Mouse (Mus musculus) G1E-ER4 (cell line): Measurements from ENCODE around the gene Ldhd. TPM values are rescaled to one million over a fixed set of nuclear protein-coding genes. Genes with fewer than 3 reads are reported as not detected.

Experiments used
- GATA1 ChIP-seq: IDR thresholded peaks from one replicate; pipeline ENCODE4 v1.8.0; 2012; ENCODE audit warnings: low read length, inconsistent platforms
- polyA plus RNA-seq: library from polyadenylated mRNA; stranded (reverse); fragments of >175 nt; gene quantifications from 2 replicates; pipeline ENCODE4 v1.2.3, GENCODE M21; 2012

Ldhd gene
- polyA plus RNA-seq, 1 experiment: not detected

DNA sequence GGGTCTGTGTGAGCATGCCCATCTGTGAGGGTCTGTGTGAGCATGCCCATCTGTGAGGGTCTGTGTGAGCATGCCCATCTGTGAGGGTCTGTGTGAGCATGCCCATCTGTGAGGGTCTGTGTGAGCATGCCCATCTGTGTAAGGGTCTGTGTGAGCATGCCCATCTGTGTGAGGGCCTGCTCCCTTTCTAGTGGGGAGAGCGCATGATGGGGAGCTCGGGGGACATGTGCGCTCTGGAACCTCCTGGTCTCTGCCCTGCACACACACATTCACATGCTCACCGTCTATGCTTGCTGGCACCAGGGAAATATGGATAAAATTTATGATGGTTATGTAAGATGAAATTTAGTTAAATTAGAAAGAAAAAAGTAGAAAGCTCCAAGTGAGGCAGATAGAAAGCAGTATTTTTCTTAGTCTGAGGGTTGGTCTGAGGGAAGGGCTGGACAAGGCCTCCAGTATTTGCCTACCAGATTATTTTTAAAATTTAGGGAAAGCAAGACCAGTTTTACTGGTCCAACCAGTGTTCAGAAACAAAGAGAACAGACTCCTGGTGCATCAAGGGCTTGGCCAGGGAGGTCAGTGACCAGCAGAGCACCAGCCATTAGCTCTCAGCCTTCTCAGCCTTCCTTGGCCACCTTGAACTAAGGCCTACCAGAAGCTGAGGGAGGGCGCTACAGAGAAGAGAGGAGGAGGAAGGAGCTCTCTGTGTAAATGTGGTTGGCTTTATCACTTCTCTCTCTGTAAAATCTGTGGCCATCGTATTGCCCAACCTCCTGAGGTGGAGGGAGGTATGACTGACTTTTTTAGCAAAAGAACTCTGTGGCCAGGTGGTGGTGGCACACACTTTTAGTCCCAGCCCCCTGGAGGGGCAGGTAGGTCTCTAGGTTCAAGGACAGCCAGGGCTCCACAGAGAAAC is 15.1 kb downstream of the Ldhd start:
- TF ChIP-seq GATA1: no peak

DNA sequence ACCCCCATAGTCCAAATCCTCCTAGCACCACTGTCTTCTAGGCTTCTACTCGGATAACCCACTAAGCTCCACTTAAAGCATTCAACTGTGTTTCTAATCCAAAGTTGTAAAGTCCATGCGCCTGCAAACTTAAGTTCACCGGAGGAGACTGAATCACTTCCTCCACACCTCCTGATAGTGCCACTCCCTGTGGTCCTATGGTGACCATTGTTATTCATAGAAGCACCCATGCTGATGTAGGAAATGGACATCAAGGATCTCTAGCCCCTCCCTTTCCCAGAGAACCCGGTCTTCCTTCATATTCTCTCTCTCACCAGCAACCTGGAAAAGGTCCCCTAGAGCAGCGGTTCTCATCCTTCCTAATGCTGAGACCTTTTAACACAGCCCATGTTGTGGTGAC is 17.0 kb downstream of the Ldhd start:
- TF ChIP-seq GATA1: no peak

DNA sequence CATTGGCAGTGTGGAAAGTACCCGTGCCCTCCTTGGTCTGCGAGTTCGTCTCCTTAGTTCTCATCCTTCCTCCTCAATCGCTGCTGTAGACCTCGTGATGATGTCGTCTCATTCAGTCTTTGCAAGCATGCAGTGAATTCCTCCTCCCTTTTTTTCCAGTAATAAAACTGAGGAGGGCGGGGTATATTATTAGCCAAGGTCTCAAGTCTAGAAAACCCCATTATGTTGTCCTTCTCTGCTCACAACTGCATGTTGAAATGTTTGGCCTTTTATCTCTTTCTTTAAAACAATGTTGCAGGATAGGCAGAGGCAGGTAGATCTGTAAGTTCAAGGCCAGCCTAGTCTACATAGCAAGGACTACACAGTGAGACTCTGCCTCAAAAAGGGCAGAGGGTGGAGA is 22.8 kb downstream of the Ldhd start:
- TF ChIP-seq GATA1: no peak

DNA sequence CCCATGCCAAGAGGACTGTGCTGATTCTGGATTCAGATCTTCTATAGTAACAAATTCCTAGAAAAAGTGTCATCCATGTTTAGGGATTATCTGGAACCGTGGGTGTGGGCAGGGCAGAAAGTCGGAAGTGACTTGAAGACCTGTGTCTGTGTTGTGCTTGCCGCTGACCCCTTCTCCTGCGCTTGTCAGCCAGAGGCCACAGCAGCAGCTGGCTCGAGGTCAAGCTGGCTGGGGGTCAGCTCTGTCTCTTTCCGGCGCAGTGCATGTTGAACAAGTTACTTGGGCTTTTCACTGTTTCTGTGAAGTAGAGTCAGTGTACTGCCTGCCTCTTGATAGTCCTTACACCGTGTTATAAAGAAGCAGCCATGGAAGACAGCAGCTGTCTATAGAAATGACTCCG is 23.2 kb downstream of the Ldhd start:
- TF ChIP-seq GATA1: no peak

DNA sequence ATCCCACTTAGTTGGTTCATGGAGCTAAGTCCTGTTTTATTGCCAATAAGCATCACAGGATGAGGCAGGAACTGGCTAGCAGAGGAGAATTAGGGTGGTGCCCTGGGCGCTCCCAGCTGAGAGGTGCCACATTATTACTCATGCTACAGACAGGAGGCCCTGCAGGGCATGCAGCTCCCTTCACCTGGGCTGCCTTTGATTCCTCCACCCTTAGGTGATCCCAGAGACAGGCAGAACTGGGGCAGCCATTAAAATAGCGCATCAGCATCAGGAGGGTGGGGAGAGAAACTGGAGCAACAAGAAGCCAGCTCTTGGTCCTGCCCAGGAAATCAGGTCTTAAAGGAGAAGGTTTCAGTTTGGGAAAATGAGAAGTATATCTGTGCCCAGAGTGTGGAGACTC is 25.2 kb downstream of the Ldhd start:
- no peak for TF ChIP-seq GATA1

DNA sequence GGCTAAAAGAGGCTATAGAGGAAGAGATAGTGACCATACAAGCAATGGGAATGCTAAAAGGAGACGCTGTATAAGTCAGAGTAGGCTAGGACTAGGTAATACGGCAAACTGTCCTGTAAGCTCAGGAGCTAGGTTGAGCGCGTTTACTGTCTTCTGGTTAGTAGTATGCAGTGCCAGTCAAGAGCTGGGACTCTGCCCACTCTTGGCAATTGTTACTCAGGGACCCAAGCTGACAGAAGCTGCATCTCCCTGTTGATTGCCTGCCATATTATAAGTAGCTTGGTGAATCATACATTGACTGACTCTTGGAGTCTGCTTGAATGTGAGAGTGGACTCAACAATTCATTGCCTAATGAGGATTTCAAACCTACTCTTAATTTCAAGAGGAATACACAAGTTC is 28.1 kb downstream of the Ldhd start:
- no peak for TF ChIP-seq GATA1

DNA sequence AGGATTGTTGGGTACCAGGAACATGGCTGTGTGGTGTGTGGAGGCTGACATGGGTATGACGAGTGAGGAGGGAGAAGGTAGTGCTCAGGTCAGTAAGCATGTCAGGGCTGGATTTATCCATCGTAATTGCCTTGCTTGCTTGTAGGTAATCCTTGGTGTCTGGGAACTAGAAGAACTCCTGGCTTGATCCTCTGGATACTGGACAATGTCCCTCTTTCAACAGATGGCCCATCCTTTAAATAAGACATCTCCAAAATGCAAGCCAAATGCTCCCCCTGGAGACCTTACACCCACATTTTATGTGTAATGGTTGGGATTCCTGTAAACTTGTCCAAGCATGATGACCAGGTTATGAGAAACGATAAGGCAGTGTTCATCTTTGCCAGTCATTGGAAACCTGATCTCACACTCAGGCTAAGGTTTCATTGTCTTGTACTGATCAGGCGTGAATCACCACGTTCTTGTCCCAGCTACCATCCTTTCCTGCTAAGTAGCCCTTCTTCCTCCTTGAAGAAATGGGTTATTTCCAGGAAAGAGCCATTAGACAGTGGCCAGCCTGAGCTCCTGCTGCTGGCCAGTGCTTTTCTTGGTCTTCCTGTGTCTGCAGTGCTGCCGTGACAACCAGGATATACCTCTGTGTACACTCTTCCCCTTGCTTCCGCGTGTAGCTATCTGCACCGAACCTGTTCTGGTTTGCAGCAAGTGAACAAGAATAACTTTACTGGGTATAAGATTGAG is 30.3 kb downstream of the Ldhd start:
- TF ChIP-seq GATA1: peak; percentile 13

DNA sequence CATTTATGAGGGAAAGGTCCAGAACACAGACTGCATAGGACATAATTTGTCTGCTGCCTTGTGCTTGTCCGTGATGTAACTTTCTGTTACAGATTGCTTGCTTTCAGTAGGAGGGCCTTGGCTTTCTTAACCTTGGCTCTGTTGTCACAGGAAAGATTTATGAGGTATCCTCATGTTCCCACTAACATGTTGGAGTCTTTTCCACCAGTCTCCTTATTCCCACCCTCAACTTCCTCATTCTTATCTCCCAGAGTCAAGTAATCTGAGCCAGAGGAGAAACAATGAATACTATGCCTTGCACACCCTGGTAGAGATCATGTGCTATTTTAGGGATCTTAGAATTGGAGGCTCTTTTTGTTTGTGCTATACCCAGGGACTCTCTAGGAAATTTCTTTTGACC is 32.9 kb downstream of the Ldhd start:
- TF ChIP-seq GATA1: no peak

DNA sequence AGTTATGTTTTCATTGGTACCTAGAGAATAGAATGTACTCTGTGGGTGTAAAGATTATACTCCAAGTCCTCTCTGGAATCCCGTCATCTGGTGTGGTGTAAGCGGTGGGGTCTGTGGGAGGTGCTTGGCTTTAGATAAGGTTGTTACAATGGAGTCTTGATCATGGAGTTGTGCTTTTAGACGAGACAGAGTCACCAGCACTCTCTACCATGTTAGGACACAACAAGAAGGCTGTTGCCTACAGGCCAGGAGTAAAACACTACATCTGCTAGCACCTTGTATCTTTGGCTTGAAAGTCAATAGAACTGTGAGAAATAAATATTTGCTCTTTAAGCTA is 33.7 kb downstream of the Ldhd start:
- TF ChIP-seq GATA1: no peak

DNA sequence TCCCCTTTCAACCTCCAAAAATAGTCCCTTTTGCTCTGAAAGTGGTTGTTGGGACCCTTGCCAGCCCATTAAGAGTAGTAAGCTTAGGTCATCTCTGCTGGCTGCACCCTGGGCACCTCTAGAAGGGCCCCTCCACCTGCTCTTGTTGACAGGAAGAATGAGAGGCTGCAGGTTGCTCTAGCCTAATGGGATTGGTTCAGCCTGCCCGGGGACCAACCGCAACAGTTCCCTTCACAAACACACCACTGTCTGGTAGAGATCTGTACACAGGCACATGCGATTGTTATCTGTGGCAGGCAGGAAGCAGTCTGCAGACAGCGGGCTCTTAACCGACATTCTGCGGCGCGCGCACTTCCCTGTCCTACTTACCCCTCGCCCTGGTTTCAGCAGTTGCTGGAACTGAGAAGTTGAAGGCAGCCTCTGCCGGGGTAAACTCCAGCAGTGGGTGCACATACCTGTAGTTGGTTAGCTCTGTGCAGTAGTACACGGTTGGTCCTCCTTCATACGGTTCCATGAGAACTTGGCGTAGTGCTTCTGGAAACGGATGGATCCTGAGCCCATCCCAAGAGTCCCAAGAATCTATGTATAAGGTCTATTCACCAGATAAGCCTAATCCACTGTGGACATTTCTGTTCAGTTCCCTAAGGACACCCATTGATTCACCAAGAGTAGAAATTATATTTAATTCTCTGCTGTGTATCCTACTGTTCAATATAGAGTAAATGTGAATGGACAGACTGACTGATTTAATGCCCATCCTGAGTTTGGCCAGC is 34.3 kb downstream of the Ldhd start:
- TF ChIP-seq GATA1: peak; percentile 79

DNA sequence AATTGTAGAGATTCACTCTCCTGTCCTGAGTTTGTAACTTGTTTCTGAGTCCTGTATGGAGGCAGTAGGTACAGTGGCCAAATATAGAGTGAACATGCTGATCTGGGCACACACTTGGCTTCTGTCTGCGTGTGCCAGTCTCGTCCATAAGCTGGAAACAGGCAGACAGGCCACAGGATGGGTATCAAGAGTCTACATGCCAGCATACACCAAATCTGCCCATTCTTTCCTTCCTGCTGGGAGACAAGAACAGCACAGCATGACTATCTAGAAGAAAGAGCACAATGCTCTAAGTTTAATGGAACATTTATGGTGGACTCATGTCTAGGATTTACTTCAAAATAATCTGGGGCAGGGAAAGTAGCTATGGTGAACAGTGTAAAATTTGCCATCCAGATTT is 35.2 kb downstream of the Ldhd start:
- TF ChIP-seq GATA1: no peak

DNA sequence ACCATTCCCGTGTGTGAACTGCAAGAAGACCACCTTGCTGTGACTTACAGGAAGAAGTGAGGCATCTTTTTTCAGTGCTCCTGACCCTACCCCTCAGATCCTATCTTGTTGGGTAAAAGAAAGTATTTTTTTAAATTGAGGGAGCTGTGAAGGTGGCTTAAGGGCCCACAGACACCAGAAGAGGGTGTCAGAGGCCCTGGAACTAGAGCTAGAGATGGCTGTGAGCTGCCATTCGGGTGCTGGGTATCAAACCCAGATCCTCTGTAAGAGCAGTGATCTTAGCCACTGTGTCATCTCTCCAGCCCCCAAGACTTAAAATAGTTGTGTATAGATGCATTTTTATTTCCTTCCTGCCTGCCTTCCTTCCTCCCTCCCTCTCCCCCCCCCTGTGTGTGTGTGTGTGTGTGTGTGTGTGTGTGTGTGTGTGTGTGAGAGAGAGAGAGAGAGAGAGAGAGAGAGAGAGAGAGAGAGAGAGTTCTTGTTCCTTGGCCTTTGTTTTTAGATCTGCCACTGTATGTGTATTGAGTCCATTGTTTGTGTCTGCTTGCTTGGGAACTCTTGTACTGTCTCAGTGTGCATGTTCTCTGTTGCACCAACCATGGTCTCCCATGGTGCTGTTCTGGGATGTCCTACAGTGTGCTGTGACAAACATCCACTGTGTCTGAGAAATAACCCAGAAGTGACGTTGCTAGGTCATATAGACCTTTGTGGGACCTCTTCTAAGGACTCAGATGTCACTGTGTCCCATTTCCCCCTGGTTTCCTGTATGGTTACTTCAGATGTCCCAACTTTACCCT is 35.9 kb downstream of the Ldhd start:
- no peak for TF ChIP-seq GATA1

DNA sequence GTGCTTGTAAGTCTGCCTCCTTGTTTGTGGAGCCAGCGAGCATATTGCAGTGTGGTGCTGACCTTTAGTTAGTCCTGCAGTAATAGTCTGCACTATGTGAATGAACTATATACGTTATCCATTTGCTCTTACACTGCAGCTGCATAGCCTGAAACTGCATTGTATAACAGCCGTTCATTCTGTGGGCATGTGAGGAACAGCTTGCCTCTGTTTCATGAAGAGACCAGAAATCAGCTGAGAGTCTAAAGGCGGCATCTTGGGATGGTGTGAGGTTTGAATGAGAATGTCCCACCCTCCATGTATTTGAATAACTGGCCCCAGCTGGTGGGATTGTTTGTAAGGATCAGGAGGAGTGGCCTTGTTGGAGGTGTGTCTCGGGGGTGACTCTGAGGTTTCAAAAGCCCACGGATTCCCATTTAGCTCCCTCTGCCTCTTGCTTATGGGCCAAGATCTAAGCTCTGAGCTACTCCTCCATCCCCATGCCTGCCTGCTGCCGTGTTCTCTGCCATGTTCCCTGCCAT is 37.7 kb downstream of the Ldhd start:
- TF ChIP-seq GATA1: no peak

DNA sequence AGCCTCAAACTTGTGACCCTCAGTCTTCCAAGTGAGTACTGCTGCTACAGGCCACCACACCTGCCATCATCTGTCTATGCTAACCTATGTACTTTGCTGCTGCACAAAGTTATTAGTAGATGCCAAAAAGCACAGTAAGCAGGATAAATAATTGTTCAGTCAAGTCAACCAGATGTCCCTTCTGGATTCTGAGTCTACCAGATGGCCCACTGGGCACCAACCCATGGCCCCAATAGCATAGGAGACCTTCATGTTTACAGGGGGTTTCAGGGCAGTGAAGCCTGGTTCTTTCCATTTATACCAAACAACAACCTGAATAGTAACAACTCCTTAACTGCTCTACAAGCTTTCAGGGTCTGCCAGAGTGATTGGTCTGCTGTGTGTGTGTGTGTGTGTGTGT is 39.0 kb downstream of the Ldhd start:
- TF ChIP-seq GATA1: no peak

DNA sequence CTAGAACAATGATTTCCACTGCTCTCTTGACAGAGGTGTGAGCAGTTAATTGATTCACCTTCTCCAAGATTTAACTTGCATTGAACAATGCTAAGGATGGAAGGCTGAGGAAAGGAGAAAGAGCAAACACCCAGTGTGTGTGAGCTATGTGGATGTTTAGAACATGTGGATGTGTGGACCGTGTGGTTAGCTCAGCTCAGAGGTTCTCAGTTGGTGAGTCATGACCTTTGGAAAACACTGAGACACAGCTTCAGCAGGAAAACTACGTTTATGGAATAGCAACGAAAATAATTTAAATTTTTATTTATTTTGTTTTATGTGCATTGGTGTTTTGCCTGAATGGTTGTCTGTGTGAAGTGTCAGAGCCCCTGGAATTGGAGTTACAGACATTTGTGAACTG is 40.0 kb downstream of the Ldhd start:
- no peak for TF ChIP-seq GATA1

DNA sequence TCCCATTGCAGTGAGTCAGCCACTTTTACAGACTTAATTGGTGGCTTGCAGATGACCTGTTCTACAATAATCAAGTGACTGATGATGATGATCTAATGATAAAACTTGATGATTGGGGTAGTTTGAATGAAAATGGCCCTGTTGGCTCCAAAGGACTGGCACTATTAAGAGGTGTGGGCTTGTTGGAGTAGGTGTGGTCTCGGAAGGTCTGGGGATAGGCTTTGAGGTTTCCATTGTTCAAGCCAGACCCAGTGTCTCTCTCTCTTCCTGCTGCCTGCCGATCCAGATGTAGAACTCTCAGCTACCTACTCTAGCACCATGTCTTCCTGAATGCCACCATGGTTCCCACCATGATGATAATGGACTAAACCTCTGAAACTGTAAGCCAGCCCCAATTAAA is 41.8 kb downstream of the Ldhd start:
- no peak for TF ChIP-seq GATA1
